Mouse (Mus musculus) erythroblast, embryonic 14.5 days (primary cell): Measurements from ENCODE around the gene Ubxn6.

Source experiments
- GATA1 ChIP-seq: IDR thresholded peaks from 2 replicates; pipeline ENCODE4 v1.6.1; 2012; ENCODE audit warnings: low read length, inconsistent platforms, mixed read lengths
- TAL1 ChIP-seq: IDR thresholded peaks from 3 replicates; pipeline ENCODE4 v1.6.1; 2012; ENCODE audit warnings: low read length, inconsistent platforms, mixed read lengths

DNA sequence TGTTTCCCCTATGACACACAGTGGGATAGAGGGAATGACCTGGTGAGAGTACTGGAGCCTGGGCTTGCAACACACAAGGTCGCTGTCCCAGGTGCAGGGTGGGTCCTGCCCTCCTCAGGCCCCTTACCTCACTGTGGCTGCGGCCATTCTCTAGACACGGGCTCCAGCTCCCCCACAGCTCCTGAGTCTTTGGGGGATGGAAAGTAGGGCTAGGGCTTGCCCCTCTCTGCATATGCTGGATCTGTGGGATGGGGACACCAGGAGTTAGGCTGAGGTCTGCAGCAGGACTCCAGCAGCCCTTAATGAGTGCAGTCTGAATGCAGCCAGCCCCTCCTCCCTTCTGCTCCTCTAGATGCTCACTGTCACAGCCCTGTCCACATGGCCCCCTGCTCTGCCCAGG lies 37.9 kb upstream of the Ubxn6 start:
- TF ChIP-seq GATA1 (no peak), TAL1 (no peak)
